Mouse (Mus musculus): ENCODE data around the gene Olfr1342. TPM values are rescaled to one million over a fixed set of nuclear protein-coding genes. Genes with fewer than 3 reads are reported as not detected.

Olfr1342 gene
- total RNA-seq (2021), result not detected

DNA sequence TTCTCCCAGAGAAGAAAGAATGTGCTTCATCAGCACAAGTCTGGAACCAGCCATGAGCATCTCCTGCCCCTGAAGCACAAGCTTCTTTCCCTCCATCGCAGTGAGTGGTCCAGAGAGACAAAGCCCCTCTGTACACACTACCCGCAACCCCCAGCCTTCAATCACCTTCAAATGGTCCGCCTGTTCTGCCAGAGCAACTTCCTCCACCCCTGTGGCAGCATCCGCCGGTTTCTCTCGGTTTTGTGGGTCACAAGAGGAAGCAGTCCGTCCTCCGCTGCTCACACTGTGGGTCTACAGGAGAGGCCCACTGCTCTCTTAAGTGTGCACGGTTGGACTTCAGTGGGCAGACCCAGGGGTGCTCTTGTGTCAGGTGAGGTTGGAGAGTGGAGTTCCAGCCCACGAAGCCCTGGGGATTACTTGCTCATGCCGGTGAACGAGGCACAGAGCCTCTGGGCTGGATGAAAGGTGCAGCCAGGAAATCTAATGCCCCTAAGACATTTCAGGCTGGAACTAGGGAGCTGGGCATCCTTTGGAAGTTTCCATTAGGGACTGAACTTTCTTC, at the start of gene Olfr1342:
Olfr1342 (minus strand) TSS at position 345 of the 562 bp plus-strand sequence.
- intact Hi-C loops (cut with DNase I), result no loop called here
- no peak for DNase-seq (ENCODE audit: low spot score in 2 of 2)

GRCm38 (mm10) chr4:118741881-118742280, 49.3 kb upstream of the Olfr1342 start:
- intact Hi-C loops (cut with DNase I), result no loop called here
- DNase-seq (ENCODE audit: low spot score in 2 of 2), result no peak

- no peak for DNase-seq (ENCODE audit: low spot score in 2 of 2)
- intact Hi-C loops (cut with DNase I), result no loop called here
These were observed 48.6 kb upstream of the Olfr1342 start for GRCm38 (mm10) chr4:118740988-118741698.

GRCm38 (mm10) chr4:118739574-118739973, 47.0 kb upstream of the Olfr1342 start:
- DNase-seq (ENCODE audit: low spot score in 2 of 2), result no peak
- intact Hi-C loops (cut with DNase I), result no loop called here

- intact Hi-C loops (cut with DNase I), result no loop called here
- no peak for DNase-seq (ENCODE audit: low spot score in 2 of 2)
These were observed 39.3 kb upstream of the Olfr1342 start, which contains the start of gene Olfr1339 for GRCm38 (mm10) chr4:118731875-118732274. Olfr1339 (plus strand) TSS chr4:118732175.

DNA sequence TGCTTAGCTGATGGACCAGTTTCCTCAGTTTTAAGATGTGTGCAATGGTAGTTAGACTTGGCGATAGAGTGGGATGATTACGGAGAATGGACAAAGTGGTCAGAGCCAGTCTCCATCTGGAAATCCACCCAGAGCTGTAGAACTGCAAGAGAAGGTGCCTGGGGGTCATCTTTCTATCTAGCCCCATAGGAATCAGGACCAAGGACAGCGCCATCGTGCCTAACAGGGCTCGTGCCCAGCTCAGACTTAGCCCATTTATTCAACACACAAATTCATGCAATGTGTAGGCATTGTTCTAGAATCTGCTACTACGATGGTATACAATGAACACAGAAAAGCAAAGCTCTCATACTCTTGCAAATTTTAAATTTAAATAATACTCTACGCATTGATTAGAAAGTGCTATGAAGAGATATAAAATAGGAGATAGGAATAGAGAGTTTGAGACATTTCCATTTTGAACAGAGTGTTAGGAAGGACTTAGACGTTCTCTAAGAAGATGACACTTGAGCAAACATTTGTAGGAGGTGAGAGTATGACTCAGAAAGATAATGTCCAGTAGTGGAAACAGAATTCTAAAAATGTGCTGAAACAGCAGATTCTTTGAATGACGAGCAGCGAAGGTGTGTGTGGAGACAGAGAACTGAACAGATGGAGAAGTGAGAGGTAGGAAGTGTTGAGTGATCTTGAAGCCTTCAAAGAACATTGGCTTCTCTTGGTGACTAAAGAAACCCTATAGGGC, 29.4 kb upstream of the Olfr1342 start:
- DNase-seq (ENCODE audit: low spot score in 2 of 2), result peak in 1 of 2 experiments; percentile 45
- intact Hi-C loops (cut with DNase I), result no loop called here

- intact Hi-C loops (cut with DNase I), result no loop called here
- DNase-seq (ENCODE audit: low spot score in 2 of 2), result no peak
These were observed 27.3 kb upstream of the Olfr1342 start, which contains the start of gene Olfr1340 for GRCm38 (mm10) chr4:118719838-118720237. Olfr1340 (plus strand) TSS chr4:118720138.

DNA sequence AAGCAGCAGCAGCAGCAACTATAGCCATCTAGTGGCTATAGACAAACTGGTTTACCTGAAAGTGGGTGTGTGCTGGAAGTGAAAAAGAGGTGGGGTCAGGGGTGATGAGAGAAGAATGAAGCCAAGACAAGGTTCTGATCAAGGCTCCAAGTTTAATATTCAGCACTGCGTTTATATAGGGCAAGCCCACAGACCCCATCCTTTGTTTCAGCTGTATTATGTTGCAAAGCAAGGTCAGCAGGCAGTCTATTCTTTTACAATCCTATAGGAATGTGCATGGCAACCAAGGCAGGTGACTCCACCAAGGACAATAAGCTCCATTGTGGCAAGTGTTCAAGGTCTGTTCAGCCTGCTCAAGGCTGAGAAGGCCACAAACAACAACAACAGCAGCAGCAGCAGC, 19.1 kb upstream of the Olfr1342 start:
- DNase-seq (ENCODE audit: low spot score in 2 of 2), result no peak
- intact Hi-C loops (cut with DNase I), result no loop called here

- intact Hi-C loops (cut with DNase I), result no loop called here
- no peak for DNase-seq (ENCODE audit: low spot score in 2 of 2)
These were observed 15.5 kb upstream of the Olfr1342 start for GRCm38 (mm10) chr4:118708086-118708485.

GRCm38 (mm10) chr4:118703223-118703622, 10.7 kb upstream of the Olfr1342 start, which contains the start of gene Olfr1341:
Olfr1341 (plus strand) TSS chr4:118703523.
- intact Hi-C loops (cut with DNase I), result no loop called here

DNA sequence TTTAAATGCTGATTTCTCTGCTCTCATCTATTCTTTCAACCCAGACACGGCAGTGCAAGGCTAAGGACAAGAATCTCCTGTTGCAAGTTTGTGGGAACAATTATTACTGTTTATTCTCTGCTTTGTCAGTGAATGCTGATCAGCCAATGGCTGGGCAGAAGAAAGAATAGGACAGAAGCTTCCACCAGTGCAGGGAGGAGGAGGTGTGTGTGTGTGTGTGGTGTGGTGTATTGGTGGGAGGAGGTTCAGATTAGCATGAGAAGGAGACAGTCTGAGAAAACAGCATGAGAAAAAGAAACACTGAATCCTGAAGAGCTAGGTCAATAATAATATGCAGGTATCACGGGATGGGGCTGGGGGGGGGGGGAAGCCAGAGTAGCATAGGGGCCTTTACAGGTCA, 1.3 kb upstream of the Olfr1342 start:
- DNase-seq (ENCODE audit: low spot score in 2 of 2), result peak in 1 of 2 experiments; percentile 6
- intact Hi-C loops (cut with DNase I), result no loop called here

More at GRCm38 (mm10) chr4:118703223-118703622, 10.7 kb upstream of the Olfr1342 start, which contains the start of gene Olfr1341:
- DNase-seq (ENCODE audit: low spot score in 2 of 2), result no peak

DNA sequence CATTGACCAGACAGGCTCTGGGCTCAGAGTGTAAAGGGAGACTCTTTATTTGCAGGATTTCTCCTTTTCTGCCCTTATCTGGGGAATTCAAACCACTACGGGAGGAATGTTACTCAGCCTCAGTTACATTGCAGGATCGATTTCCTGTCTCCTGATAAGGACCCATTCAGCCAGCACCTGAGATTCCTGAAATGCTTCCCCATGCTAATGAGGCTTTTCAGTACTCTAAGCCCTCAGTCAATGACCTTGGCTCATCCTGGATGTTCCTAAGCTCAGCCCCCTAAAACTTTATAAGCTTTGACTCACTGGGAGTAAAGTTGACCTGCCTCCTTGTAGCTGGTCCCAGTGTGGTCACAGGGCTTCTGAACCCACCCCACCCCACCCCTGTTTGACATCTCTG, 5.5 kb downstream of the Olfr1342 start:
- intact Hi-C loops (cut with DNase I), result no loop called here
- DNase-seq (ENCODE audit: low spot score in 2 of 2), result no peak

- no peak for DNase-seq (ENCODE audit: low spot score in 2 of 2)
- intact Hi-C loops (cut with DNase I), result no loop called here
These were observed 33.9 kb downstream of the Olfr1342 start, which contains the start of gene Olfr62 for GRCm38 (mm10) chr4:118658652-118659051. Olfr62 (plus strand) TSS chr4:118658952.

DNA sequence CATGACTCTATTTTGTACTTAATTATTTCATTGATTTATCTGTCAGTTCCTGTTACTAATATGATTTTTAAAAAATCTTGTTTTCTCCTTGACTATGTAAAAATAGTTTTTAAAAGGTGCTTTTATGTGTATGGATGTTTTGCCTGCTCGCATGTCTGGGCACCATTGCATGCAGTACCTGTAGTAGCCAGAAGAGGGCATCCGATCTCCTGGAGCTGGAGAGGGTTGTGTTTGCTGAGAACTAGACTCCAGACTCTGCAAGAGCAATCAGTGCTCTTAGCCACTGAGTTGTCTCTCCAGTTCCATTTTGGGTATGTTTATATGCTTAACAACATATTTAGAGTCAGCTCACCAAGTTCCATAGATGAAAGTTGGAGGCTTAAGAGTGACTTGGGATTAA, 47.3 kb downstream of the Olfr1342 start:
- intact Hi-C loops (cut with DNase I), result loop anchor here (1.0 to 10.0 kb wide), 2 partner anchors 343 to 540 kb away; no protein-coding TSS in a partner anchor
- peak; percentile 49 to 54 for DNase-seq (ENCODE audit: low spot score in 2 of 2)

- intact Hi-C loops (cut with DNase I), result loop anchor here (10.0 kb wide), 1 partner anchor 542 kb away; no protein-coding TSS in a partner anchor
- peak; percentile 12 to 35 for DNase-seq (ENCODE audit: low spot score in 2 of 2)
These were observed 50.0 kb downstream of the Olfr1342 start for GRCm38 (mm10) chr4:118642346-118643190.
